Mouse (Mus musculus) adrenal gland, postnatal 4 days (tissue): Measurements from ENCODE around the gene Btbd9. TPM values are rescaled to one million over a fixed set of nuclear protein-coding genes. Genes with fewer than 3 reads are reported as not detected.

Source experiments
- DNase-seq, 2 experiments: peaks; one replicate each; pipeline ENCODE4 v3.0.0; 2021 to 2022; ENCODE audit warnings: low spot score in 2 of 2, mixed read lengths in 2 of 2
- total RNA-seq, 2 experiments: library from RNA; stranded (reverse); gene quantifications; 2 replicates each; pipeline ENCODE4 v1.2.3; 2021

The Btbd9 gene
- total RNA-seq, 2 experiments from 2014 or later, result 40.4 to 41.5 TPM

- no peak for DNase-seq
These were observed 86.7 kb downstream of the Btbd9 start for GRCm38 (mm10) chr17:30489629-30490028.

DNA sequence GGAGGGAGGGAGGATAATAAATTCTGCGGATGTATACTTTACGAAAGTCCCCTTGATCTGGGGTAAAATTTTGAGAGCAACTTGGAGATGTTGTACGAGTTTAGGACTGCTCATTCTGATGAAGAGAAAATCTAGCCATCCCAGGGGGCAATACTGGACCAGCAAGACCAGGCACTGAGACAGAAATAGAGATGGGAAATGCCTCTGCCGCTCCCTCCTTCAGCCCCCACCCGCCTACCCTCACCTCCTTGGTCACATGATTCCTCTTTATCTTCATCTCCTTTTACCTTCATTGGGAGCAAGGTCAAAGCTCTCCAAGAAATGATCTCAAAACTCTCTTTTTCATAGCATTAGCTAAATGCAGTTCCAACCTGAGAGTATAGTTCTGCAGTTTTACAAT lies 88.6 kb downstream of the Btbd9 start:
- no peak for DNase-seq

- DNase-seq, result no peak
These were observed 91.0 kb downstream of the Btbd9 start for GRCm38 (mm10) chr17:30485067-30485854.

GRCm38 (mm10) chr17:30484446-30485066 lies 91.7 kb downstream of the Btbd9 start:
- DNase-seq, result no peak

DNA sequence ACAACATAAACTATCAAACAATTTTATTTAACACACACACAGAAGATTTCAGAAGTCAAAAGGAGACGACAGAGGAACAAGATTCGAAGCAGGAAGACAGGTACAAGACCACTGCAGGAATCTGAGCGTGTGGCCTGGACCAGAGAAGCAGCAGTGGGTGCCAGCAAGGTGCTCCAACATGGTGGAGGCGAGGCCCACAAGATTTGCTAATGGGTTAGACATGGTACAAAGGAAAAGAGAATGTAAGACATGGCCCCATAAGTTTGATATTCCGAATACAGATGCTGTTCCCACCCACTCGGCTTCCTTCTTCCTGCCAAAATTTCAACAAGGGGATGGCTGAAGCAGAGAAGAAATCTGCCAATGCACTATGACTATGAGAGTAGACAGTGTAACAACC lies 94.5 kb downstream of the Btbd9 start:
- no peak for DNase-seq

GRCm38 (mm10) chr17:30481341-30481740 lies 94.9 kb downstream of the Btbd9 start:
- DNase-seq, result no peak

- no peak for DNase-seq
These were observed 95.9 kb downstream of the Btbd9 start for GRCm38 (mm10) chr17:30480381-30480780.

DNA sequence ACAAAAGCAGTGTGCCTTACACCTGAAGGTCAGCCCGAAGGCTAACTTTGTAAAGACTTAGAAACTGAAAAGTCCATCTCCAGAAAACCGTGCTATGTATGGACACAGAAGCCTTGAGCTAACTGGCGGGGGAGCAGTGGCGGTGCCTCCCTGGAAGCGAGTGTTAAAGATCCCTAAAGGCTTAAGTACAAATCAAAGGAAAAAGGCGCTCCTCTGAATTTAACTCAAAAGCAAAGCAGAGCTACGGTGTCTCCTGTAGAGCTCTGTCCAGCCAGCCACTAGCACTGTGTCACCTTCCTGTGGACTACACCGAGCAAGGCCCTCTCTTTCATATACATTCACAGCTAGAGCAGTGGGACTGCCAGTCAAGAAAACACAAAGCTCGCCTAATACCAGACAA lies 98.1 kb downstream of the Btbd9 start:
- no peak for DNase-seq

- DNase-seq, result no peak
These were observed 101.7 kb downstream of the Btbd9 start for GRCm38 (mm10) chr17:30474561-30474960.

DNA sequence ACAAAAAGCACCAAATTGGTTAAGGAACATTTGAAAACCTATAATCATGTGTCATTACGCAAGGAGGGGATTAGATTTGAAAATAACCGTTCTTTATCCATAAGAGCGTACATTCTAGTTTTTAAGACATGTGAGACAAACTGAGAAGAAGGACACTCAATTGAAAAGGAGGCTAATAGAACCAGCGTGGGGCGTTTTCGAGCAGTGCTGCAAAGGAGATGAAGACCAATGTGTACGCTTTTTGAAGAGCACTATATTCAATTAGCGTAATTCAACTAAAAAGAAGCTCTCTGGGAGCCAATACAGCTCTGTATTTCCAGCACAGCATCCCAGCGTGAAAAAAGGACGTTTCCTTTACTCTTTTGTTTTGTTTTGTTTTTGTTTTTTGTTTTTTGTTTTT lies 103.5 kb downstream of the Btbd9 start:
- DNase-seq, result no peak

GRCm38 (mm10) chr17:30471512-30471911 lies 104.8 kb downstream of the Btbd9 start:
- no peak for DNase-seq

DNA sequence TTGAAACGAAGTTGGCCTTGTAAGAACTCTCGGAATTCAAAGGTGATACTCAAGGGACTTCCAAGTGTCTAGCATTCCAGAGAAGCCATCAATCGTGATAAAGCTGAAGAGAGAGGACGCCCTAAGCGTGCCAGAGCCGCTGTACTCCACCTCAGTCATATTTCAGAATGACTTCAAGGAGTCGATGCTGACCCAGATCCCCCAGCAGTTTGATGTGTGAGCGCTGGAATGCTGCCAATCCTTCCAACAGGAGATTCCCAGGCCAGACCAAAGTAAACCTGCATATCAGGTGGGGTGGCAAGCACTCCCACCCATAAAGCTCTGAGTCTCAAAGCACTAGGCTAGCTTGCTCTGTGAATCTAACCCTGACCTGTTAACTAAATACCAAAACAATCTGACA lies 105.5 kb downstream of the Btbd9 start:
- no peak for DNase-seq

DNA sequence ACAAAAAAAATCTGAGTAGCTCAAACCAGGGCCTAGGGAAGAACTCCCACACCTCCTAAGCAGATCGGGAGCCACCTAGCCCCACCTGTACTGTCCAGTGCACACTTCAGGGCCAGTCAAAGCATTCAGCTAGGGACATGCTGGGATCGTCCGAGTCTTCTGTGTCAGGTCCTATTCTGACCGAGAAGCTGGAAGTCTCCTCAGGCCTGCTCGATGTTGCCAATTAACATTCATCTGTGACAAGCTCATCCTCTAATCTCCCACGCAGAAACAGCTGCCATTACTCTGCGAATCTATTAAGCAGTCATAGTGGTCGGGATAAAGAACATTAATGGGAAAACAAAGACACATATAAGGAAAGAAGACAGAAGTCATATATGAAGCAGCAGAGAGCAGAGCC lies 106.0 kb downstream of the Btbd9 start:
- DNase-seq, result no peak

GRCm38 (mm10) chr17:30469511-30470076 lies 106.7 kb downstream of the Btbd9 start:
- DNase-seq, result no peak

- no peak for DNase-seq
These were observed 107.9 kb downstream of the Btbd9 start for GRCm38 (mm10) chr17:30468368-30468767.

DNA sequence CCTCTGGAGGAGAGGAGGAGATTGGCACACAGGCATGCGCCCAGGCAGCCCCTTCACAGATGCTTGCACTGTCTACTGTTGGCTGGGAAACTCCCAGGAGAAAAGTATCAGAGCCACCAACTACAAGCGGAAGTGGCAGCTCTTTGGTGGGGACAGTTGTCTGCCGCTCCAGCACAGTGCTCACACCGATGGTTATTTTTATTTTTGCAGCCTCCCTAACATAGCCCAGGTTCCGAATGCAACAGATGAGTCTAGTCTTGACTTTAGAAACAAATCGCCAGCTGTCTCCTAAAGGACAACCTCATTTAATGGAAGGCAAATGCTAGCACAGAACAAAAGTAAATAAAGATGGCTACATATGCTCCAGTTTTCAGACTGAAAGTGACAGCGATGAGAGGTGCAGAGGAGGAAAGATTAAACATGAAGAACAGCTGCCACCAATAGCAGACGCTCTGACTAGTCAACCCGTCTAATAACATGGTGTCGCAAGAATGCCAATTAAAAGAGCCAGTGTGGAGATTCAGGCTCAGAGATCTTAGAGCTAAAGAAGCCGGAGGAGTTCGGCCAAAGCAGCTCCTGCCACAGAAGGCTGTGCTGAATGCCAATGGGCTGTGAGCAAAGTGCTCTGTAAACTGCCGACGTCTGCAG lies 108.6 kb downstream of the Btbd9 start:
- no peak for DNase-seq

- no peak for DNase-seq
These were observed 111.1 kb downstream of the Btbd9 start for GRCm38 (mm10) chr17:30465060-30465762.

DNA sequence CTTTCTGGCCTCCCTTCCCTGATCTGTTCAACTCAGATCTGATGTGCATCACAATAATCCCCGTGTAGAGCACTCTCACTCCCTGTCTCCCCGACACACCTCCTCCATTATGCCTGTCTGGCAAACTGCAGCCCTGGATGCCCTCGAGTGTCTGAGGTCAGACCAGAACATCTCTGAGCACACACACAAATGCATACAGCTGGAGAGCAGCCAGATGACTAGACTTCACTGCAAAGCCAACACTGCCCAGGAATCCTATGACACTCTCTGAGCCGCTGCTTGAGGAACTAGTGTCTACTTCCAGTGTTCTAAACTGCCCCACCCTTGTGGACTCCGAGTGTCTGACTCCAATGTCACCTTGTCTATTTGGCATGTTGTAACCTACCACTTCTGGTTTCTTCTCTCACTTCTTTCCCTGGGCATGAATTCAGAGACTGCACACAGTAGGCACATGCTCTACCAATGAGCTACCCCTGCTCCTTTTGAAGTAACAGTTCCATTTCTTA lies 112.0 kb downstream of the Btbd9 start:
- DNase-seq, result no peak

DNA sequence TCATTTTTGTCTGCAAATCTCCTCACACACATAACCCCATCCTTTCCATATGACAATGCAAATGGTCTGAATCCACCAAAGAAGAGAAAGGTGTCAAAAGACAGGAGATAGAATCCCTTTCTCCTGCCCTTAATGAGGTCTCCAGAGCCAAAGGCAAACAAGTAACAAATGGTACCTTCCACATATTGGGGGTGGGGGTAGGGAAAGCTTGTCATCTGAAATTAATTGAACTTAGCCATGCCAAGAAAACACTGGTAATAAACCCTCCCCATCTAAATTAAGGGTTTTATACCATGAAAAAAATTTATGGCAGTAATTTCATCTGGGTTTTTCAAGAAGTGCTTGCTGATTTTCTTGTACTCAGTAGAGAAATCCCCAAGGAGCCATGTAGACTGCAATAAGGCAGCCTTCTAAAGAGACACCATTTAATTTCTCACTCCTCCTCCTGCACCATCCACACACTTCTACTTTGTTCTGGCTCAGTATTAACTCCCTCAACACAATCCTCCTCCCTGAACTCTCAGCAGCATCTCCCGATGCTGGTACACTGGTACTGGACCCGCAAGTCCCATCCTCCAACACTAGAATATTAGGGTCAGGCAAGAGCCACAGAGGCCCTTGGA lies 115.5 kb downstream of the Btbd9 start:
- no peak for DNase-seq

DNA sequence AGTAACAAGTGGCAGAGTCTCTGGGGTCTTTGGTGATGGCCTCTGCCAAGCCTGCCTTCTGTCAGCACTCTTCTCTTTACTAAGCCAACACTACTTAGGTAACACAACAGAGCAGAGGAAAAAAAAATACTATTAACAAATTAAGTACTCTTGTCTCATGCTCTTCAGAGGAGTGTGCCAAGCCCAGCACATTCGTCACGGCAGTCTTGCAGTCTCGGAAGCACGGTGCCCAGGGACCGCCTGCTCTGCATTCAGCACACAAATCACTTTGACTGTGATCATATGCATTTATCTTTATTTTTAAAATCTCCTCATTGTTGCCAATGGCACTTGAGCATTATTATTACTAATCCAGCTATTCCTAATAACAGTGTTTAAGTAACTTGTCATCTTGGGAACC lies 116.6 kb downstream of the Btbd9 start:
- DNase-seq, result no peak

GRCm38 (mm10) chr17:30458926-30459325 lies 117.4 kb downstream of the Btbd9 start:
- DNase-seq, result no peak
